Mouse (Mus musculus) midbrain, postnatal 0 days (tissue): Measurements from ENCODE around the gene 9230102O04Rik. TPM values are rescaled to one million over a fixed set of nuclear protein-coding genes. Genes with fewer than 3 reads are reported as not detected.
A peak's percentile ranks its signal among the peaks of the same experiment; 100 is the strongest.

Source experiments
- ATAC-seq: fragments of 200-750 bp; cut with Nextera tagmentation; 2 replicates; pipeline ENCODE4 v1.8.0; 2017; ENCODE audit warnings: moderate number of reproducible peaks, mild to moderate bottlenecking, moderate TSS enrichment, moderate library complexity; ENCODE audit not compliant: low FRiP score
- DNase-seq: peaks from one replicate; pipeline ENCODE4 v3.0.0-alpha.2; 2015; ENCODE audit warnings: low spot score
- H3K27ac ChIP-seq: fragments of 300-500 bp; sonication (generic); 2 replicates; pipeline ENCODE4 v1.5.1; 2014; ENCODE audit warnings: low read depth, mild to moderate bottlenecking, low read length, mixed read lengths
- H3K27me3 ChIP-seq: fragments of 300-500 bp; sonication (generic); 2 replicates; pipeline ENCODE4 v1.6.1; 2014; ENCODE audit warnings: low read length, control low read depth, mixed read lengths; ENCODE audit not compliant: insufficient read depth
- H3K36me3 ChIP-seq: fragments of 300-500 bp; sonication (generic); 2 replicates; pipeline ENCODE4 v1.6.1; 2014; ENCODE audit warnings: low read length, control low read depth, mixed read lengths; ENCODE audit not compliant: insufficient read depth
- H3K4me1 ChIP-seq: fragments of 300-500 bp; sonication (generic); 2 replicates; pipeline ENCODE4 v1.6.1; 2014; ENCODE audit warnings: mild to moderate bottlenecking, control low read depth, antibody characterized with exemption, low read length, mixed read lengths; ENCODE audit not compliant: insufficient read depth
- H3K4me2 ChIP-seq: fragments of 300-500 bp; sonication (generic); 2 replicates; pipeline ENCODE4 v1.6.1; 2014; ENCODE audit warnings: low read depth, mild to moderate bottlenecking, low read length, mixed read lengths; ENCODE audit not compliant: poor library complexity, severe bottlenecking
- H3K4me3 ChIP-seq: fragments of 300-500 bp; sonication (generic); 2 replicates; pipeline ENCODE4 v1.5.1; 2014; ENCODE audit warnings: low read depth, mild to moderate bottlenecking, low read length, moderate library complexity
- H3K9ac ChIP-seq: fragments of 300-500 bp; sonication (generic); replicated peaks from 2 replicates; pipeline ENCODE4 v1.6.1; 2014; ENCODE audit warnings: mild to moderate bottlenecking, low read length, moderate library complexity, mixed read lengths; ENCODE audit not compliant: poor library complexity, severe bottlenecking
- H3K9me3 ChIP-seq: fragments of 300-500 bp; sonication (generic); 2 replicates; pipeline ENCODE4 v1.6.1; 2016; ENCODE audit warnings: low read length, control low read depth
- CTCF ChIP-seq: IDR thresholded peaks from 2 replicates; pipeline ENCODE4 v1.5.1; 2016; ENCODE audit warnings: antibody characterized with exemption, mild to moderate bottlenecking
- WGBS: fragments of 180-500 bp; shearing (Covaris S2); extraction: QIAGEN DNeasy Blood & Tissue Kit; methylation state at CpG from one replicate; pipeline ENCODE4 v1.1.7; 2014; 5-methylcytosine and 5-hydroxymethylcytosine counted together
- polyA plus RNA-seq: library from polyadenylated mRNA; unstranded; fragments of >200 nt; fragmentation: Nextera tagmentation; extraction: Ambion mirVana; gene quantifications from 2 replicates; pipeline ENCODE4 v1.2.1, GENCODE M21; 2015
- total RNA-seq: library from RNA; depleted of rRNA; stranded (reverse); fragments of >200 nt; gene quantifications from 2 replicates; pipeline ENCODE4 v1.2.3, GENCODE M21; 2014

9230102O04Rik gene
- total and polyA plus RNA-seq, 2 experiments from 2014 or later, result 0.77 to 2.2 TPM

DNA sequence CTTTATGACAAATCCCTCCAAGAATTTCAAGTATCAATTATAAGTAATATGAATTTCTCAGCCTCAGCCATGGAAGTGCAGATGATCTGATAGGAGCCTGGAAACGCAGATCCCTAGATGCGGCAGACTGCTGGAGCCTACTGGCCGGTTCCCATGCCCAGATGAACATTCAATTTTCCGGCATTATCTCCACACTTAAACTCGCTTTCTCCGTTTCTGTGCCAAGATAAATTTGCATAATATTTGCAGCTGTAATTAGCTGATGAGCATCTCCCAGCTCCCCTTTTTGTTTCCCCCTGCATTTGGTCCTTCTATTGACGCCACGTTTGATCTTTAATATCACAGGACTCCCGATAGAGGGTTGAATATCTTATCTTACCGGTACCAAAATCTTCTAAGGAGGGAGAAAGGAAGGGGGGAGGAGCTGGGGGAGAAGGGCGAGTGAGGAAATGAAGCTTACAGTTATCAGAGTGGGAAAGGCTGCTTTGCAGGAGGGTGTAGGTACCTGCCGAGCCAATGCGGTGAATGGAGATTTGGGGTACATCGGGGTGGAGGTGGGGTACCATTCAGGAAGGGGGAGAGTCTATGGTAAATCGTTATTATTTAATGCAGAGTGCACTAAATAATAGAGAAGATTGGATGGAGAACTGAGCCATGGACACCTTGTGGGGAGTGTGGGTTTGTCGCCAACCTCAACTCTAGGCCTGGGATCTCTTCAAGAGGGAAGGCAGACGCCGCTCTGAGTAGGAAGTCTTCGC is 5.7 kb upstream of the 9230102O04Rik start:
- H3K4me3 ChIP-seq, result no peak overlapping the region
- H3K36me3 ChIP-seq, result no peaks in the 10 kb centered on the region
- DNase-seq (no peak), ATAC-seq (no peak)
- peaks cover 65% of the 10 kb centered on the region for H3K27me3 ChIP-seq
- 4% methylated on average over 19 of the region's 19 CpGs for WGBS
- peak overlapping the region; percentile 41; the same call in 1 of the 2 replicates for H3K4me2 ChIP-seq
- no peak overlapping the region for H3K27ac ChIP-seq
- H3K9me3 ChIP-seq, result no peaks in the 10 kb centered on the region
- 0 out of 2 replicates have a peak, but pooled peaks cover 3% of the 10 kb centered on the region for H3K4me1 ChIP-seq
- TF ChIP-seq CTCF, result no peak
- no peak overlapping the region for H3K9ac ChIP-seq

DNA sequence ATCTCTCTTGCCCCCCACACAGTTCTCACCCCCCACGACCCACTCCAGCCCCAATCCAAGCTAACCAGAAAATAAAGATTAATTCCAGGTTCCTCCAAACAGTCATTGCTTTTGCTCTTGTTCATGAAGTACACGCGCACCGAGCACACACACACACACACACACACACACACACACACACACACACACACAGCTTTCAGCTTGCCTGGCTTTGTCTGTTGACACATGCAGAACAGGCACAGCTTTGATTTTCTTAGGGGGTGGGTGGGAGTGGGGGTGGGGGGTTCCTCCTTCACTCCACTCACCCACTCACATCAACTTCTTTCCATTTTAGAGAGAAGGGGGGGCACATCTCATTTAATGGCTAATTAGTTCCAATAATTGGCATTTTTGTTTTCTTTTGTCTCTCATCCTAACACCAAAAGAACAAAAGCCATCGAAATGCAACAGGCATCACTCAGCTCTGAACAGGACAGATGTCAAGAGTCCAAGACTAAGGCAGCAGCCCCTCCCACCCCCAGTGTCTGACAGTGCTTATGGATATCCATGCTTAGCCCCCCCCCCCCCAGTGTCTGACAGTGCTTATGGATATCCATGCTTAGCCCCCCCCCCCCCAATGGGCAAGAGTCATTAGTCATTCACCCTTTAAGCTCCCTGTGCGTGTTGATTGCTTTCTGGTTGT is 4.1 kb upstream of the 9230102O04Rik start:
- no peak for ATAC-seq
- TF ChIP-seq CTCF, result no peak
- no peak for DNase-seq
- no peak overlapping the region for H3K4me3 ChIP-seq
- H3K9me3 ChIP-seq, result no peaks in the 10 kb centered on the region
- H3K27ac ChIP-seq, result no peak overlapping the region
- H3K4me1 ChIP-seq, result 0 out of 2 replicates have a peak, but pooled peaks cover 3% of the 10 kb centered on the region
- WGBS, result 2% methylated on average over 6 of the region's 6 CpGs
- no peak overlapping the region for H3K9ac ChIP-seq
- H3K36me3 ChIP-seq, result no peaks in the 10 kb centered on the region
- peaks cover 69% of the 10 kb centered on the region for H3K27me3 ChIP-seq
- no peak overlapping the region for H3K4me2 ChIP-seq

DNA sequence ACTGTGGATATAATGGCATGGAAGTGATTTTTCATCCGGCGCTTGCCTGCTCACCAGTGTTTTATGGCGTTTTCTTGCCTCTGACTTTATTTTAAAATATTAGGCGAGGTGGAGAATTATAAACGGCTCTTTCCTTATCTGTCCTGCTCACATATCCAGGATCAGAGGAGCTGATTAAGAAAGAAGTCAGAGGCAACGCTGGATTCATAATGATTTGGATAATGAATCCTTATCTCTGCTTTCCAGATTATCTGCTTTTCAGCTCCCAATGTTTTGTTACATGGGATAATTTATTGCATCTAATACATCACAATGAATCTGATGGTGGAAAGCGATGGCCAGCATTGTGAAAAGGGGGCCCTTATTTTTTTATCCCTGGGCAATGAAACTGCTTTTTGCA is 3.2 kb upstream of the 9230102O04Rik start:
- H3K27me3 ChIP-seq, result peaks cover 64% of the 10 kb centered on the region
- no peak overlapping the region for H3K4me2 ChIP-seq
- no peak for DNase-seq
- TF ChIP-seq CTCF, result no peak
- H3K4me3 ChIP-seq, result no peak overlapping the region
- H3K27ac ChIP-seq, result no peak overlapping the region
- 0 out of 2 replicates have a peak, but pooled peaks cover 3% of the 10 kb centered on the region for H3K4me1 ChIP-seq
- H3K36me3 ChIP-seq, result no peaks in the 10 kb centered on the region
- no peaks in the 10 kb centered on the region for H3K9me3 ChIP-seq
- no peak overlapping the region for H3K9ac ChIP-seq
- 7% methylated on average over 7 of the region's 7 CpGs for WGBS
- ATAC-seq, result no peak

DNA sequence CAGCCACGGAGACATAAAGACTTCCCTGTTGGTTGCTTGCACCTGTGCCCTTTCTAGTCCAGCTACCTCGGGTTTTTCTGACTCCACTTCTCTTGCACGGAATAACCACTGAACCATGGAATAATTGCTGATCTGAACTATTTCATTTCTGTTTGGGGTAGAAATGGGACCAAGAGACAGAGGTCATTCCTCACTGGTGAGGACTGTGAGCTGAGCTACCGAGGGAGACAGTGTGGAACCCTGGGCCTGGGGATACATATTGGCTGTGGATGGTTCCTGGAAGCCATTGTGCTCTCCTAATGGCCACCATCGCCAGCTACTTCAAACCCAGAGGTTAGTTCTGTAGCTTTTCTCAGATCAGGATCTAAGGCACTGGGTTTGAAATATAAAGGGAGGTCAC is 1.6 kb upstream of the 9230102O04Rik start:
- no peak overlapping the region for H3K27ac ChIP-seq
- ATAC-seq (no peak), DNase-seq (no peak)
- H3K27me3 ChIP-seq, result peaks cover 63% of the 10 kb centered on the region
- H3K9me3 ChIP-seq, result no peaks in the 10 kb centered on the region
- 6% methylated on average over 5 of the region's 5 CpGs for WGBS
- 0 out of 2 replicates have a peak, but pooled peaks cover 3% of the 10 kb centered on the region for H3K4me1 ChIP-seq
- H3K36me3 ChIP-seq, result no peaks in the 10 kb centered on the region
- no peak overlapping the region for H3K4me3 ChIP-seq
- no peak overlapping the region for H3K9ac ChIP-seq
- TF ChIP-seq CTCF, result no peak
- no peak overlapping the region for H3K4me2 ChIP-seq

DNA sequence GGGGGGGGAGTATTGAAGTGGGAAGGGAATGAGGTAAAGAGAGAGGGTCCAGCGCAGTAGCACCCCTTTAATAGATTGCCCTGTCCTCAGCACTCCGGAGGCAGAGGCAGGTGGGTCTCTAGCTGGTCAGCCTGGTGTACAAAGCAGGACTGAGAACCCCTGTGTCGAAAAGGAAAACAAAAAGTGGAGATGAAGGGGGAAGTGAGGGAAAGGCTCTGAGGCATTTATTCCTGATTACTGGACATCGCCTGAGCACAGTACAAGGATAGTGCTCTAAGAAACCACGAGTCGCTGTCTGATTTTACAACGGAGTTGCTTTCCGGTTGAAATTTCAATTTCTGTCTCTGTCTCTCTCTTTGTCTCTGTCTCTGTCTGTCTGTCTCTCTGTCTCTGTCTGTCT is 911 bp upstream of the 9230102O04Rik start:
- no peaks in the 10 kb centered on the region for H3K36me3 ChIP-seq
- H3K4me2 ChIP-seq, result peak overlapping the region; percentile 71
- ATAC-seq (no peak), DNase-seq (no peak)
- TF ChIP-seq CTCF, result no peak
- no peak overlapping the region for H3K4me3 ChIP-seq
- WGBS, result 8% methylated on average over 8 of the region's 8 CpGs
- no peaks in the 10 kb centered on the region for H3K9me3 ChIP-seq
- H3K27ac ChIP-seq, result no peak overlapping the region
- H3K9ac ChIP-seq, result no peak overlapping the region
- H3K27me3 ChIP-seq, result peaks cover 65% of the 10 kb centered on the region
- no peaks in the 10 kb centered on the region for H3K4me1 ChIP-seq

DNA sequence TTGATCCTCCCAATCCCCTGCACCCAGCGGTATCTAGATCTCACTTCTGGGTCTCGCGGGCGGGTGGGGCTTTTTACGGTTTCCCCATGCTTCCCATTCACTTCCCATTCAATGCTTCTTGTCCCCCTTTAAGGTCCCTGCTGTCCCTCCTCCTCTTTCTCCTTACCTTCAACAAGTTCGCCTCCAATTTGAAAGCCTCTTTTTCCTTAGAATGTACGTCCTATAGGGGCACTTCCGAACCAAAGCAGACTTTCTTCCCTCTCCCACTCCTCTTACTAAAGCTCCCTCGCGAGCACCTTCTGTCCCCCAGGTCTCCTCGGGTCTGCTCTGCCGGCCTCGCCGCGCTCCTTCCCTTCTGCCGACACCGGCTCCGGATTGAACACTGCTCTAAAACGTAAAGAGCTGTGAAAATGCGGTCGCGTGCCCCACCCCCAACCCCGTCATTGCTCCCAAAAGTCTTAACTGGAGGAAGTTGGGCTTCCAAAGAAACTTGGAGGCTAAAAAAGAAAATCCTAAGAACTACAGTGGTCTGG is 377 bp upstream of the 9230102O04Rik start, which contains the start of gene Gata3:
Gene Gata3 (minus strand): TSS at position 384 of the 533 bp plus-strand sequence.
- no peaks in the 10 kb centered on the region for H3K4me1 ChIP-seq
- no peak for ATAC-seq
- DNase-seq, result no peak
- H3K27me3 ChIP-seq, result peaks cover 64% of the 10 kb centered on the region
- no peaks in the 10 kb centered on the region for H3K9me3 ChIP-seq
- no peak for TF ChIP-seq CTCF
- H3K4me3 ChIP-seq, result peak within 1 kb of the TSS; percentile 43
- H3K9ac ChIP-seq, result no peak within 1 kb of the TSS
- H3K4me2 ChIP-seq, result peak within 1 kb of the TSS; percentile 71
- no peak within 1 kb of the TSS for H3K27ac ChIP-seq
- no peaks in the 10 kb centered on the region for H3K36me3 ChIP-seq
- under 1% methylated on average over 23 of the region's 23 CpGs for WGBS
